Mouse (Mus musculus): ENCODE measurements at regions not wholly inside any gene's neighbourhood (a gene's known extent, or its start where the extent isn't known, plus 50 kb on each side); places are given as distances from the start of the nearest gene placed in this dataset.

GRCm38 (mm10) chr16:63921146-63921545 is 57.2 kb upstream of the Epha3 start:
- Histone ChIP-seq H3K27ac (replicated peaks) (no peak overlapping the region), H3K9me3 (no peaks in the 10 kb centered on the region), H3K27me3 (no peaks in the 10 kb centered on the region), H3K4me3 (no peak overlapping the region), H3K4me2 (replicated peaks) (no peak overlapping the region), H3K9ac (replicated peaks) (no peak overlapping the region), H3K4me1 (no peaks in the 10 kb centered on the region), H3K36me3 (no peaks in the 10 kb centered on the region)
- no peak for ATAC-seq (ENCODE audit: low FRiP score, low read depth)
- WGBS, result 87% methylated on average over 7 of the region's 7 CpGs
